Mouse (Mus musculus) gastrocnemius, postnatal 14 days (tissue): ENCODE results near the gene Esd. TPM values are rescaled to one million over a fixed set of nuclear protein-coding genes. Genes with fewer than 3 reads are reported as not detected.

Experiments
- DNase-seq: peaks from one replicate; pipeline ENCODE4 v3.0.0; 2021; ENCODE audit warnings: mixed read lengths
- intact Hi-C: fragments of 180-260 bp; cut with DNase I; formaldehyde crosslinking; loops from one replicate; pipeline ENCODE4 v1.15.1; 2025; ENCODE audit warnings: low total_unique reads
- total RNA-seq, 2 experiments: library from RNA; stranded (reverse); gene quantifications; 2 replicates each; pipeline ENCODE4 v1.2.3; 2021

Gene Esd
- total RNA-seq, 2 experiments from 2014 or later: 83.1 to 87.3 TPM

- no peak for DNase-seq
- intact Hi-C loops: loop anchor here (5.0 kb wide), 1 partner anchor 204 kb away; no protein-coding TSS in a partner anchor
Observed at GRCm38 (mm10) chr14:74788766-74789165, 56.7 kb downstream of the Esd start.

DNA sequence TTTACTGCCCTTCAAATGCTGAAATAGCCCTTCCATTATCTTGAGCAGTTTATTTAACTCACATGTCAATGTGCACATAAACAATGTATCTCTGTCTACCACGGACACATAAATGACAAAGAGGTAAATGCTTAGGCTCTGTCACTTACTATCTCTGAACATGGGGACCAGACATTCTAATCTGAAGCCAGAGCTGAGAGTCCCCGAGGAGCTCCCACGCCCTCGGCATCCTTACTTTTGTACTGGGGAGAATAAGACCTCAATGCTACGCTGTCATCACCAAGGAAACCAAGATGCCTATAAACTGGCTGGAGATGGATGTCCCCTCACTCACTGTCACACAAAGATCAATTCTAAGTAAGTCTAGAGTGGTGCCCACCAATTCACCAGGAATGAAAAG is 58.4 kb downstream of the Esd start:
- intact Hi-C loops: loop anchor here (10.0 kb wide), 1 partner anchor 154 kb away; the partner anchor contains the start of gene Lrch1
- no peak for DNase-seq

DNA sequence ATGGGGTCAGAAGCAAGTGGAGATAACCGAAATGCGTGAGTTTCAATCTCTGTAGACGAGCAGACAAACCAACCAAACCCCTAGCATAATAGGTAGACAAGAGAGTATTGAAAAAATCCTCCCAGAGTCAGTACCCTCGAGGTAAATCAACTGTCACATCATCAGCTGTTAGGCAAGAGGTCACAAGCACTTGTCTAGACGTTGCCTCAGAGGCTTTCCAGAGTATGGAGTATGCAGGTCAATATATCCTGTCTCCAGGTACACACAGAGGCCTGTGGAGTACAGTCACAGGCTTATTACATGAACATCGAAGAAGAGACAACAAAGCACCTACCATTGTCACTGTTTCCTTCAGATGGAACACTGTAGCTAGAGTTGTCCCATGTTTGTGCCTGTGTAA is 60.7 kb downstream of the Esd start:
- intact Hi-C loops: loop anchor here (10.0 kb wide), 1 partner anchor 152 kb away; the partner anchor contains the start of gene Lrch1
- no peak for DNase-seq

DNA sequence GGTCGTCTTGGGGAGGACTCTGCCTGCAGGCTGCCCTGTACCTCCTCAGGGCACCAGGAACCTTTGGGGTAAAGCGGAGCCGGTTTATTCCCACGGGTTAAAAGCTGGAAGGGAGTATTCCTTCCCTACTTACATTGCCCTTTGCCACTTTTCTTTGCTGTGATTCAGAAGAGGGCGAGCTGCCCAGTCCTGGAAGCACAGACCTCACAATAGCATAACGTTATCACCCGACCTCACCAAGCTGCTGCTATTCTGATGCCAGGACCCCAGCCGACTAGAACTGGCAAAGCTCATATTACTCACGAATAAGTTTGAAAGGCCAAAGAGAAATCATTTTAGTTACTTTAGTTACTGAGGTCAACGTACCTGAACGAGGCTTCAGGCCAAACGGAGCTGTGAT is 62.8 kb downstream of the Esd start:
- no peak for DNase-seq
- intact Hi-C loops: loop anchor here (10.0 kb wide), 1 partner anchor 150 kb away; the partner anchor contains the start of gene Lrch1

DNA sequence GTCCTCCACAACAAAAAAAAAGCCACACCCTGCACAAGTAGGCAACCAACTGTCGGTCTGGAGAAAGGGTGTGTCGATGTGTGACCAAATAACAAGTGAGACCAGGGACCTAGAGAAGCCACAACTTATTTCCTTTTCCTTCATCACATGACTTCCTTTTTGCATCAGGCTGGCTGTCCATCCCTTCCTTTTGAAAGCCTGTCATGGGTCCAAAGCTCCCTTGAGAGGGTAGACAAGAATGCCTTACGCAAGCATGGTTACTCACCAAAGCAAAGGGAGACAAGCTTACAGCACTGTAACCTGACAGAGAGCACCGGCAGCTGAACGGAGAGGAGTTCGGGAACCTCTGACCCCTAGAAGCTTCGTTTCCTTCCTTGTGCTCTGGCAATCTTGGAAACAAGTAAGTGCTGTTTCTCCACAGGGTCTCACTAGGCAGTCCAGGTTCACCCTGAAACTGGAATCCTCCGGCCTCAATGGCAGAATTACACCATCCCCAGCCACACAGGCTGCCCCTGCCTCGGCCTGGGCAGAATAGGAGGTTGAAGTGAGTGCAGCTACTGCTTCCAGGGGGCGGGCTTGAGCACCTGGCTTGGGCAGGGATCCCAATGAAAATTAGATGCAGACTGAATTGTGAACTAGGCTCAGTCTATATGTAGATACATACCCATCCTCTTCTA is 65.4 kb downstream of the Esd start:
- intact Hi-C loops: loop anchor here (10.0 kb wide), 1 partner anchor 147 kb away; the partner anchor contains the start of gene Lrch1
- DNase-seq: no peak

DNA sequence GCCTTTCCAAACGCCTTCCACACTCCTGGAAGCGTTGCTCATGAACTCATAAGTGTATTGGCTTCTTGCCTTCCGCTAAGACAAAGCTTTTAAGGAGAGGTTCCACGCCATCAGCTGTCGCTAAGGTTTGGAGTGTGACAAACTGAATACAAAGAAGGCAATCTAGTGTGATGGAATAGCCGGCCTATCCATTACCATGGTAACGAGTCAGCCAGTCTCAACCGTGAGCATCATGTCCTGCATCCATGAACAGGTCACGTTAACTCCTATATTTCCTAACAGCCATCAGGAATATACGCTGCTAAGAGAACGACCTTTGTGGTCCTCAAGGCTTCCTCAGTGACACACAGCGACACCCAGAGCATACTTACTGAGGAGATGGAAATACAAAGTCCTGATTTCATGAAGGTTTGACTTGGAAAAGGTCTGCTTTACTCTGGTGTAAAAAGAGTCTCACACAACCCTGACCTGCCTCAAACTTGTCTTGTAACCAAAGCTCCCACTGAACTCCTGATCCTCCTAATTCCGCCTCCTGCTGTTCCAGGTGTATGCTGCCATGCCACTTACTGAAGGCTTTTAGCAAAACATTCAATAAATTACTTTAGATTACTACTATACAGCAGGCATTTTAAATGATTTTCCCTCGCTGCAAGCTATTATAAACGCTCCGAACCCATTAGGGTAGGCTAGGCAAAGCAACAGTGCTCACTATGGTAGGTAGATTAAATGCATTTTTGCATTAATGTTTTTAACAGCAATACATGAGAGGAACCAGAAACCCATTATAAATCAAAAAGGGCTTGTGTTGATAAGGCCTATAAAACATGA is 66.2 kb downstream of the Esd start:
- intact Hi-C loops: loop anchor here (10.0 kb wide), 1 partner anchor 147 kb away; the partner anchor contains the start of gene Lrch1
- DNase-seq: no peak

Other genes with a start within 250 kb of the Esd start
- gene Htr2a, start 91.5 kb upstream of the Esd start, total RNA-seq: under 1 TPM; 0.51 TPM
- gene Lrch1, start 215.6 kb downstream of the Esd start, total RNA-seq: 1 to 10 TPM; 5.5 to 6.6 TPM